Mouse (Mus musculus) left cerebral cortex, postnatal 10 days (tissue): ENCODE results near the gene Sppl3. TPM values are rescaled to one million over a fixed set of nuclear protein-coding genes. Genes with fewer than 3 reads are reported as not detected.

ENCODE experiments used
- DNase-seq, 2 experiments: peaks; one replicate each; pipeline ENCODE4 v3.0.0; 2021 to 2022; ENCODE audit warnings: low spot score in 2 of 2, mixed read lengths in 1 of 2; ENCODE audit errors: extremely low spot score in 1 of 2
- intact Hi-C: fragments of 180-260 bp; cut with DNase I; formaldehyde crosslinking; loops from one replicate; pipeline ENCODE4 v1.15.1; 2025
- total RNA-seq, 2 experiments: library from RNA; stranded (reverse); gene quantifications; 2 replicates each; pipeline ENCODE4 v1.2.3; 2021

Sppl3 gene
- 100 to 1,000 TPM; 112 to 115 TPM for total RNA-seq

DNA sequence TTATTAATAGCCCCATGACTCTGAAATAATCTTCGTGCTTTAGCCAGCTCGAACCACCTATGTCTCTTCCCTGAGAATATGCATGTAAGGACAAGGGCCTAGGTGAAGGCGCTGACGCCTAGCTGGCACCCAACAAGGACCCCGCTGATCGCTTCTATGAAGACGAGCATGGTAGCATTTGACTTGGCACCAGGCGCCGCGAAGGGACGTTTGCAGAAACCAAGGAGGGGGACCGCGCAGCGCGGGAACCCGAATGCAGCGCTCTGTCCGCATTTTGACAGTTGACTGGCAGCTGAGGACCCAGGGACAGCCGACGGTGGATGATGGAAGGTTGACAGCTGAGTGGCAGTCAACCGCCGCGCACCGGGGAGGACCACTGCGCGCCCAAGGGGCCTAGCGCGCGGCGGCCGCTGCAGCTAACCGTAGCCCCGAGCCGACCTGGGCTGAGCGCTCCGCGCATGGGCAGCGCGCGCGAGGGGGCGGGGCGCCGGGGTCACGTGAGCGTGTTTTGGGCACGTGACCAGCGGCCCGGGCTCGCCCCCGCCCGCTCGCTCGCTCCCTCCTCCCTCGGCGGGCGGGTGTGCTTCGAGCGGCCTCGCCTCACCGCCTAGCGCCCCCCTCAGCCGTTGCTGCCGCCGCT lies at the start of gene Sppl3:
TSS of gene Sppl3 (plus strand) at position 561 of the 640 bp plus-strand sequence.
- DNase-seq = peak; percentile 92 to 96
- intact Hi-C loops = loop anchor here (5.0 kb wide), 1 partner anchor 57 kb away; no protein-coding TSS in a partner anchor

DNA sequence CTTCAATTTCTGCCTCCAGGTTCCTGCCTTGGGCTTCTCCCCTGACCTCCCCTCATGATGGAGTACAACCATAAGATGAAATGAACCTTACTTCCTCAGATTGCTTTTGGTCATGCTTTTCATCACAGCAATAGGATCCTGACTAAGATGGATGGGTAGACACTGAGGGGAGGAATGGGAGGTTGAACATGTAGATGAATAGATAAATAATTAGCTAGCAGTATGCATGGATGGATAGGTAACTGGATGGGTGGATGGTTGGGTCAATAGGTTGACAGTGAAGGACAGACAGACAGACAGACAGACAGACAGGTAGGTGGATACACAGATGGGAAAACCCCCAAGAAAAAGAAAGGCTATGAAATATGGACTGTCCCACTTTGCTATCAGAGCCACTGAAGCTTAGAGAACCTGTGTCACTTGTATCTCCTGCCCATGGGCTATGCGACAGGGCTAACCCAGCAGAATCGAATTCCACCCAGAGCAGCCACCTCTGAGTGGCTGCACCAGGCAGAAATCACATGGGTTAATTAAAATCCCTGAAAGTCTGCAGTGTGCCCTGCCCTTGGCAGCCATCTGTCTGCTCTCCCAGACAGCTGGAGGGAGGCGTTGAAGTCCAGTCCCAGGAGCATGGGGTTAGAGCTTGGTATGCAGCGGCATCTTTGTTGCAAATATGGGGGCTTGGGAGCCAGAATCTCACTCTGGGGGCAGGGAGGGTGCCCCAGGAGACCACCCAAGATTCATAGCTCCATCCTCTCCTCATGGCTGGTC lies 49.2 kb upstream of the Sppl3 start:
- intact Hi-C loops = no loop called here
- no peak for DNase-seq

DNA sequence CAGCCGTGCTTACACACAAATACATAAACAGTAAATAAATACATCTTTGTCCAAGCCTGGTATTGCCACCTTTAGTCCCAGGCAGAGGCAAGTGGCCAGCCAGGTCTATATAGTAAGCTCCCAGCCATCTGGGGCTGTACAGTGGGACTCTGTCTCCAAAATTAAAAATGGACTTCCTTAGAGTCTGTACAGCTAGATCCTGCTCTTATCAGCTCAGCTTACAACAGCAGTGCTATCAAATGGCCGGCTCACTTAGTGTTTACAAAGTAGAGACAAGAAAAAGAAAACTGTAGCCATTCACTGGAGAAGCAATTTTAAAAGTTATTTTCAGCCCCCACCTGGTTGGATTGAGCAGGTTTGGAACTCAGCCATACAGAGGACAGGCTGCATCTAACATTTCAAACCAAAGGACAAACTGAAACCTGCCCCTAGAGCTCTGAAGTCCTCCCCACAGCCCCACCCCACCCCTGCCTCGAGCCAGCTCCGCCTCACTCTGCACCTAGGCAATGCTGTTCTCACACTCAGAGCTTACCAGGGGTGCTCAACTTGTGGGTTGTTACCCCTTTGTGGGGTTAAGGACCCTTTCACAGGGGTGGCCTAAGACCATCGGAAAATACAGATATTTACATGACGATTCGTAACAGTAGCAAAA lies 46.5 kb upstream of the Sppl3 start:
- intact Hi-C loops = no loop called here
- no peak for DNase-seq

DNA sequence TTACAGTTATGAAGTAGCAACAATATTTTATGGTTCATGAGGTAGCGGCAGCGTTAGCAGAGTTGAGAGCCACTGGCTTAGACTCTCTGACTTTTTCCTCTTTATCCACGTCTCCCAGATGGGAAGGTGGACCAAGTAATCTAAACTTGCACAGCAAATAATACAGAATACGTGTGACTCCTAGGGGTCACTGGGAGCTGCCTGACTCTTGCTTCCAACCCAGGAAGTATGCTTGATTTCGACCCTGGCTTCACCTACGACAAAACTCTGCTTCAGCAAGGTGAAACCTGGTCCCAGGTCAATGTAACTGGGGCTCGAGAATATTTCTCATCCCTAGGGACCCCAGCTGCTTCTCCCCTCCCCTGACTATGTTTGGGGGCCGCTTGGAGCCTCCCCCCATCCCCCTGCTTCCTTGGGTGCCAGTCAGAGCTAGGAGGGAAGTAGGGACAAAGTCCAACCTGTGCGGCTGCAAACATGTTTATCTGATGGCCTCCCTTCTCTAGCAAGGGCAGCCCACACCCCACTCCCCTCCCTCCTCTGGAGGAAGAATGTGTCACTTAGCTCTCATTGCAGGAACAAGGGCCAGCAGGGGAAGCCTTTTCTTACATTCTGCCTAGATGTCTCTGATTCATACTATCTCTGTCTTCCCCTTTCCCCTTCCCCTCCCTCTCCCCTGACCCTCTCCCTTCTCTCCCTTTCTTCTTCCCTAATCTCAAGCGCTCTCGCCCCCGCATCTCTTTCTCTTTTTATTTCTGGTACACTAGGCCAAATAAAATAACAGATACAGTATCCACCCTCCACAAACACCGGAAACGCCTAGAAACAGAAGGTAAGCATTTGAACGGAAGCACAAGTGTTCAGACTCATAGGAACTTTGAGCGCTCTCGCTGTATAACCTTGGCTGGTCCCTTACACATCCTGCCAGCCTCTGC lies 45.7 kb upstream of the Sppl3 start:
- intact Hi-C loops = no loop called here
- DNase-seq = no peak

DNA sequence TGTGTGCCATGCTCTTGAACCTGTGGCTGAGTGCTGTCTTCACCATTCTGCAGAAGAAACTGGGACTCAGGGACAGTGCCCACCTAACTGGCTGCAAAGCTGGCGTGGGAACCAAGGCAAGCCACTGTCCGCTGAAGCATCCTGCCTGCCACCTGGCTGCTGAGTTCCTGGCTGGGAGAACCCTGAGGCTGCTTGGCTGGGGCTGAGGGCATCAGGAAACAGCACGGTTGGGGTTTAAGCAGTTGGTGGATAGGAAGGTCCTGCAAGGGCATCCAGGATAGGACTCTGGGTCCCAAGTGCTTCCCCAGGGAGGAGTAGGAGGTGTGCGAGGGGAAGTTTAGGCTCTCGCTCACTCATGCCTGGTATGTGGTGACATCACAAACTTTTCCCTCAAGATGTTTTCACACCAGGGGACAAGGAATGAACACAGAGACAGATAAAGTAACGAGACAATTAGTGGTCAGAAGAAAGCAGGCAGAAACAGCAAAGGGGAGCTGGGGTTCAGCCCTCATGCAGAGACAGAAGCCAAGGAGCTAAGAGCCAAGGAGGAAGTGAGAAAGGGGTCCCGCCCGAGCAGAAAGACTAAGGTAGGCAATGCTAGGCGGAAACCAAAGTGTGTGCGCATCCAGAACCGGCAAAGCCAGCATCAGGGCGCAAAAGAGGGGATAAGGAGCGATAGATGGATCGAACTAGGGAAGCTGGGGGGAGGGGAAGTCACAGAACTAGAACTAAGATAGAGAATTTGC lies 43.2 kb upstream of the Sppl3 start:
- intact Hi-C loops = no loop called here
- DNase-seq = peak in 1 of 2 experiments; percentile 14

DNA sequence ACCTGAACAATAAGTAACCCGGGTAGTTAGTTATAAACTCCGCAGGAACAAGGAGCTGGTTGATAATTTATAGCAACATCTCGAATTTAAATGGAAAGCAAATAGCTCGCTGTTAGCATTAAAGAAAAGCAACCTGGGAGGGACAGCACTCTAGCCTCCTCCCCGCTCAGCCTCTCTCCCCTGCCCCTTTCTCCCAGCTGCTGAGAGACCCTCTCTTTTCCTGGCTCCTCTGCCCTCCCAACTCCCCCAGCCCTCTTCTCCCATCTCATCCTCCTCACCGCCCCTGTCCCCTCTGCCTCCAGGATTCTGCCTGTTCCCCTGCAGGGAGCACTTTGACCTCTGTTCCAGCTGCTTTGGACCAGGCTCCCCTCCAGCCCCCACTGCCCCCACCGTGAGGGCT lies 42.3 kb upstream of the Sppl3 start:
- no peak for DNase-seq
- intact Hi-C loops = no loop called here

DNA sequence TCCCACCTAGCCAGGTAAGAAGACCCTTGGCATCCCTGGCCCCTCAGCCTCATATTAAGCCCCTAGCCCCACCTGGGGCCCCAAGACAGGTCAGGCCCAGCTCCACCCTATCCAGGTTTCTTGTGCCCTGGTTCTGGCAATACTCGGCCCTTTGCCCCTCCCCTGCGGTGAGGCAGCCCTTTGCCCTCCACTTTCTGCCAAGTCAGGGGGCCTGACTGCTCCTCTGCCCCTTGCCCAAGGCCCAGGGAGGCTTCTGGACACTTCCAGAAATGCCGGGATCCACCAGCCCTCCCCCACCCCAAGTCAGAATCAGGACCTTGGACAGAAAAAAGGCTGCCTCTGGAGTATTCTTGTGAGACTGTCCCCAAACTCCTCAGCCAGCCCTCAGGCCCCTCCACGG lies 41.9 kb upstream of the Sppl3 start:
- intact Hi-C loops = no loop called here
- peak in 1 of 2 experiments; percentile 22 for DNase-seq

DNA sequence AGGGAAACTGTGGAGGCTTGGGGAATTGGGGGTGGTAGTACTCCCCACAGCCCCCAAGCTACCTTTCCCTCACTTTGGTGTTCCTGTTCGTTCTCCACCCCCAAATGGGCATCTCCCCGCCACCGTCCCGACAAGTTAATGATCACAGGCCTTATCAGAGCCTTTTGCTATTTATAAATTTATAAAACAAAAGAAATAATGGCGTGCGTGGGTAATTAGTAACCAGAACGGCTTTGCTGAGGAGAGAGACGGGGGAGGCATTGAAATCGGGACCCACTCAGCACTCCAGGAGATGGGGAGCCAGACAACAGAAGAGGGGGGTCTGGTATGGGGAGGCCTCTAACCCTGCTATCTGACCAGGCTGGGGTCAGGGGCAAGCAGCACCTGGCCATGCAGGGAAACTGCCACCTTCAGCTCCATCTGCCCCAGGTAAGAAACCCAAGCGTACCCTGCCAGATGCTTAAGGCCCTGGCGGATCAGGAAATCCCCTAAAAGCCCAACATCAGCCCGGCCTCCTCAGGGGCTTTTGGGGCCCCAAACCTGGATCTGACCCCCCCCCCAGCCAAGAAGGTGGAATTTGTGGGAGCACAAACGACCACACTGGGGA lies 41.2 kb upstream of the Sppl3 start:
- DNase-seq = no peak
- intact Hi-C loops = no loop called here

DNA sequence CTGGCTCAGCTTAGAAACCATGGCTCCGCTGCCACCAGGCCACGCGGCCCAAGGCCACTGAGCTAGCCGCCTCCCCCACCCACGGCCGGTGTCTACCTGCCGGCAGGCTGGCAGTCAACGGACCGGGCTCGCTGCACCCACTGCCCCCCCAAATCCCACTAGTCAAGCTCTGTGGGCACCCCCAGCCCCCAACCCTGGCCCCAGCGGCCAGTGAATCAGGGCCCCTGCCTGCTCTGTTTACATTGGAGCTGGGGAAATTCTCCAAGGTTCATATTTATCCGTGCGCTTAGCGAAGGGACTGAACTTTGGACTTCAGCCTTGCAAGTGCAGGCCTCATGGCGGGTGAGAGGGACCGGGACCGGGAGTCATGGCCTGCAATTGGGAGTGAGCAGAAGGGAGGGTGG lies 40.1 kb upstream of the Sppl3 start, which contains the start of gene Hnf1a:
TSS of gene Hnf1a (minus strand) at position 271 of the 404 bp plus-strand sequence.
- DNase-seq = no peak
- intact Hi-C loops = no loop called here

DNA sequence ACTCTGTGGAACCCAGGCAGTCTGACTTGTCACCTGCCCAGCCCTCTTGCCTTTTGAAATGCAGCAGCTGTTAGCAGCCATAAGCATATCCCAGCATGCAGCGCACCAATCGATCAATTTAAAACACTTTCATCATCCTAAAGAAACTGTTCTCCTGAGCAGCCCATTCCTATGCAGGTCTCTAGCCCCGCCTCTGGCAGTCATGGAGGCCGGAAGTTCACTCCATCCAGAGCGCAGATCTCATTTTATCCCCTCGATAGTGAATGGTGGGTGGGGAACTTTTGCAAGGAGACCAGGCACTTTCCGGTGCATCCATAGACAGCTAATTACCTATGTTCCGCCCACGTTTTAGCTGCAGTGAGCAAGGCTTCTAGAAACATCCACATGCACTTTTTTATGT lies 38.7 kb upstream of the Sppl3 start:
- intact Hi-C loops = no loop called here
- no peak for DNase-seq

DNA sequence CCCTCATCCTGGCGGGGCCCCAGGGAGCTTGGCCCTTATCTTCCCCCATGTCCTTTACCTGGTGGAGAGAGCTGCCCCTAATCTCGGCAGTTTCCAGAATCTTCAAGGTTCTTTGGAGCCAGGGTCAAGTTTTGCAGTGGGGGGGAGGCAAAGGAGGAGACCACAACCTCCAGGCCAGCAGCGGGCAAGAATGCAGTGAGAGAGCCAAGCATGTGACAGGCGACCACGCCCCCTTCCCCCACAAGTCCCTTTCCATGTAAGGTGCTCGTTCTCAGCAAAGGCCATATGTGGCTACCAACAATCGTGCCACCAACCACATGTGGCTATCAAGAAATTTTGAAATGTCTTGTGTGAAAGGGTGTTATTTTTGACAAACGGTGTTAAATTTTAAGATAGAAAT lies 37.8 kb upstream of the Sppl3 start:
- DNase-seq = no peak
- intact Hi-C loops = no loop called here

DNA sequence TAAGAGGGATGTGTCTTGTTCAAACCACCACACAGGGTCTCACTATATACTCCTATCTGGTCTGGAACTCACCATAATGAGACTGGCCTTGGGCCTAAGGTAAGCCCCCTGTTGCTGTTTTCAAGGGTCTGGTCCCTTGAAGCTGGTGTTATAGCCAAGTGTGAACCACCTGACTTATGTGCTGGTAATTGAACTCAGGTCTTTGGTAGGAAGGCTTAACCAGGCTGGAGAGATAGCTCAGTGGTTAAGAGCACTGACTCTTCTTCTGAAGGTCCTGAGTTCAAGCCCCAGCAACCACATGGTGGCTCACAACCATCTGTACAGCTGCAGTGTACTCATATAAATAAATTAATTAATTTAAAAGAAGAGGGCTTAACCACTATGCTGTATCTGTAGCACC lies 34.0 kb upstream of the Sppl3 start:
- intact Hi-C loops = loop anchor here (2.0 to 5.0 kb wide), 2 partner anchors 22 to 260 kb away; partner anchors contain the start of gene Pop5
- DNase-seq = no peak

DNA sequence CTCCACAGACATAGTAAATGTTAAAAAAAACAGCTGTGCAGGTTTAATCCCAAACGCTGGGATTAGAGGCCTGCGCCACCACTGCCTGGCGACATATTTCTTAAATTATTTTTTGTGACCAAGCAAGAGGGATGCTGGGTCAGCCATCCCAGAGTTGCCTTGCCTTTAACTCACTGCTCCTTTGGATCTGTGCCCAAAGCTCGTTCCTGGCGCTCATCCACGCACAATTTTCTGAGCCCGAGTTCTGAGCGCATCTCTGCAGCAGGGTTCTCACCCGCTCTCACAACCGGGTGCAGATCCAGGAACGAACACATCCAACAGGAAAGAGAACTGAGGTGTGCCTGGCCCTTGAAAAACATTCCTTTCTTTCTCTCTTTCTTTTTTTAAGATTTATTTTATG lies 32.5 kb upstream of the Sppl3 start:
- no peak for DNase-seq
- intact Hi-C loops = loop anchor here (5.0 kb wide), 1 partner anchor 259 kb away; the partner anchor contains the start of gene Pop5

DNA sequence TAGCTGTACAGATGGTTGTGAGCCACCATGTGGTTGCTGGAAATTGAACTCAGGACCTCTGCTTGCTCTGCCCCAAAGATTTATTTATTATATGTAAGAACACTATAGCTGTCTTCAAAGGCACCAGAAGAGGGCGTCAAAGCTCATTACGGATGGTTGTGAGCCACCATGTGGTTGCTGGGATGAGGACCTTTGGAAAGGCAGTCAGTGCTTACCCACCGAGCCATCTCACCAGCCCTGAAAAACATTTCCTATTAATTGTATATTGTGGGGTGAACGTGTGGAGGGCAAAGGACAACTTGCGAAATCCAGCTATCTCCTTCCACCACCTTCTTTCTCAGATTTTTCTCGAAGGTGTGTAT lies 32.1 kb upstream of the Sppl3 start:
- intact Hi-C loops = loop anchor here (1.0 to 5.0 kb wide), 2 partner anchors 97 to 258 kb away; partner anchors contain the start of gene Pop5
- DNase-seq = no peak

DNA sequence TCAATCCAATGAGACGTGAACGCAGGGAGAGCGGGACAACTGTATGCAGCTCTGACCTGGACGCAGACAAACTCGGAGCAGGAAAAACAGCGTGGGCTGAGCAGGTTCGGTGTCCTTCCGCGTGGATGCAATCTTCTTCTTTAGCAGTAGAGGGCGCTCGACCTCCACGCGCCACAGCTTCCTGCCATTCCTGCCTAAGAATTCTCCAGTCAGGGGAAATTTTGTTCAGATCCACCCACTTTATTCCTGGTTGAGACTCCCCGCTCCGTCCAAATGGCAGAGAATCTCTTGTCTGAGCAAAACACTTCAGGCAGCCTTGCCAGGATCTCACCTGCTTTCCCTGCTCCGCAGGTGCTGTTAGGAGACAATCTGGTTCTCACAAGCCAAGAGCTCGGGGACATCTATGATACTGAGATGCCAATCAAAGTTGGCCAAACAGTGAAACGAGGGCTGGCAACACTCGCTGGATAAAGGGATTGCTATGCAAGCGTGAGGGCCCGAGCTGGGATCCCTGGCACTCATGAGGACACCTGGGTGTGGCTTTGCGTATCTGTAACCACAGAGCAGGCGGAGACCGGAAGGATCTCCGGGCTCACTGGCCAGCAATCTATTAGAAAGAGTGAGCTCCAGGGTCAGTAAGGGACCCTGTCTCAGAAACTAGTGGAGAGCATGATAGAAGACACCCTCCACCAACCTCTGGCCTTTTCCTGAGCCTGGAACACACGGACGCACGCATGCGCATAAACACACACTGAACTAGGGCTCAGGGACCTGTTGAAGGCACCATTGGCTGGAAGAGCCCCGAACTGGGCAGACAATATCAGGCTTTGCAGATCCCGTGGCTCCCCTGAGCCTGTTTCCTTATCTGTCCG lies 31.5 kb upstream of the Sppl3 start:
- intact Hi-C loops = loop anchor here (1.0 to 5.0 kb wide), 2 partner anchors 97 to 258 kb away; partner anchors contain the start of gene Pop5
- DNase-seq = peak; percentile 65 to 73

DNA sequence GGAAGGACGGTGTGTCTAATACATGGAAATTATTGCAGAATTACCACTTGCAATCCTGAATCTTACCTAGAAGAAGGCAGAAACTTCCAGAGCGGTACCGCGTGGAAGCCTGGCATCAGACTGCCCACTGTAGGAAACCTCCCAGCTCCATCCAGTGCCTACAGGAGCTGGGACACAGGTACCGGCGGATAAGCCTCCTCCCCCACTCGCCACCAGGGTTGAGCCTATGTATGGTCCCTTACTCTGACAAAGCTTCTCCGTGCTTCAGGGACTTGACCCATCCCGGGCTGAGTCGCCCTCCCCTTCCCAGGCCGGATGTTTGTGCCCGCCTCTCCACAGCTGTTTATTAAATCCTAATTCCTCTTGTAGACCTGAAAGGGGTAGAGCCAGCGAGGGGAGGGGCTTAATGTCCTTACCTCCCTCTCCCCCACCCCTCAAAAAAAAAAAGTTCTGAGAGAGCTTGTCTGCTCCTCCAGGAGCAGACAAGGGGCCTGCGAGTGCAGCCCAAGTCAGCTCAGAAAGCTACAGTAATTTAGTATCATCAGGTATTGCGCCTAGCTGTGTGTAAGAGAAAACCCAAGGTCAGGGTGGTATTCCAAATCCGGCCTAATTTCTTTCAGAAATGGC lies 30.7 kb upstream of the Sppl3 start:
- DNase-seq = peak in 1 of 2 experiments; percentile 28
- intact Hi-C loops = no loop called here
